Mouse (Mus musculus): ENCODE measurements around the gene Gapdh.
A peak's percentile ranks its signal among the peaks of the same experiment; 100 is the strongest.

The Gapdh gene

DNA sequence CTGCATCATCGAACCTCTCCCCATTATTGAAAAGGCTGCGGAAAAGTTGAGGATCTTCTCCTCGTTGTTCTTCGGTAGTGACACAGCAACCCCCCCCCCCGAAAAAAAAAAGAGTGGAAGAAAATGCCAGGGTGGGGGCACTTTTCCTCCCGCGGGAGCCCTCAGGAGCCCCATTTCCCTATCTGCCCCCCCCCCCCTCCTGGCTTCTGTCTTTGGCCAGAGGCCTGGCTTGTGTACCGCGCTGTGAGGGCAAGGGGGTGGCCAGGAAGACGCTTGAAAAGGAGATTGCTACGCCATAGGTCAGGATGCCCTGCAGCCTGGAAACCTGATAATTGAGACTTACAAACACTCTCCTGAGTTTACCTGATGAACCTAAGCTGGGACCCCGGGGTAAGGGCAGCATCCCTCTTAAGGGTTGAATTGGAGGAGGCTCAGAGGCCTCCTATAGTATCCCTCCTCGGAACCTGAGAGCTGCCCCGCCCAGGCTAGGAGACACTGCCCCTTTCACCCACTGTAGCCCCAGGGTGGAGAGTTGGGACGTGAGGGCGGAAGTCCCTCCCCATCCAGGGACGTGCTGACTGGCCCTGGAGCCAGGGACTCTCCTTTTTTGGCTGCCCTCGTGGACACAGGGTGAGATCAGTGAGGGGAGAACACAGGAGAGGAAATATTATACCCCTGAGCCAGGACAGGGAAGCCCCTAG, at the start of gene Gapdh:
TSS of gene Gapdh (minus strand) at position 417 of the 701 bp plus-strand sequence.
- DNase-seq (ENCODE audit: low spot score), result peak; percentile 85

DNA sequence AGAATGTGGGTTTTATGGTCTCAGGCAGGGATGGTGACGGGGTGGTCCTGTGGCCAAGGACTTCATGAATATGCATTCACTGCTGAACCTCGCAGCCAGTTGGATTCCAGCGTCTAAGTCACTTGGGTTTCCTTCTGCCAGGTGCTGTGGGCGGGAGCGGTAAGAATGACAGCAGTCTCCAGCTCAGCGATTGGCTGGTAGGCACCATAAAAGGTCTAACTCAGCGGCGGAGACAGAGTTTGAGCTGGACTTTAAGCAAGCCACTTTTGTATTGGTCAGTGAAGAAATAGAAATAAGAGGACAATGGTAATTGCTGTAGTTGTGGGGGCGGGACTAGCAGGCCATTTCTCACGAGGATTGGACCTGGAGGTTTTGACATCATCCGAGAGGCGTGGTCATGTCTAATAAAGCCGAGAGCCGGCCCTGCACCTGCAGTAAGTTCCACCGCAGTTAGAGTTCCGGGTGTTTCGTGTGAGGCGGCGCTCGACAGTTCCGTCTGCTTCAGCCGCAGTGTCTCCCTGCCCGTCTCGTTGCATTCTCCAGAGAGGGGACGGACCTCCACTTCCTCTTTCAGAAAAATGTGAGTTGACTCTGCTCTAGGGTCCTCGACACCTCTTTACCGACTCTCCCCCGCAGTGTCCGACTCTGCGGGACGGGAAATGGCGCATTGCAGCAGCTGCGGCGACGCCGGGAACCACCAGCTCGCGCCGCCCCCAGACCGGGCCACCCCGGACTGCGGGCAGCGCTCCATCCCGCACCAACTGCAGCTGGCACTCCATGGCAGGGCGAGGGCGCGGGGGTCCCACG, 49.1 kb upstream of the Gapdh start, which contains the start of gene Vamp1:
TSS of gene Vamp1 (plus strand) at position 404 of the 807 bp plus-strand sequence.
- DNase-seq (ENCODE audit: low spot score), result peak; percentile 94

DNA sequence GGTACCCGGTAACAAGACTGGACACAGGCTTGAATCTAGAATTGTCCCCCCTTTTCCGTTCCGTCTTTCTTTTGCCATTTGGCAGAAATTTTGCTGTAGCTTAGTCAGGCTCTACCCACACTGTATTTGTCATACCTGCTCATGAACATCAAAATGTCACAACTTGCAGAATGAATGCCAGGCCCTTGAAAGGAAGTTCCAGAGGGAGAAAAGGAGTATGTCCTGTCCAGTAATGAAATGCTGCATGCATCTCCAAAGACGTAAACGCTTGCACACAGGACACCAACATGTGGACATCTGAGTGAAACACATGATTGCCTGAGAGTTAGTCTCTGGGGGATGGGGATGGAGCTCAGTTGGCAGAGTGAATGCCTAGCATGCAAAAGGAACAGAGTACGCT, 47.4 kb upstream of the Gapdh start:
- DNase-seq (ENCODE audit: low spot score), result peak; percentile 56

DNA sequence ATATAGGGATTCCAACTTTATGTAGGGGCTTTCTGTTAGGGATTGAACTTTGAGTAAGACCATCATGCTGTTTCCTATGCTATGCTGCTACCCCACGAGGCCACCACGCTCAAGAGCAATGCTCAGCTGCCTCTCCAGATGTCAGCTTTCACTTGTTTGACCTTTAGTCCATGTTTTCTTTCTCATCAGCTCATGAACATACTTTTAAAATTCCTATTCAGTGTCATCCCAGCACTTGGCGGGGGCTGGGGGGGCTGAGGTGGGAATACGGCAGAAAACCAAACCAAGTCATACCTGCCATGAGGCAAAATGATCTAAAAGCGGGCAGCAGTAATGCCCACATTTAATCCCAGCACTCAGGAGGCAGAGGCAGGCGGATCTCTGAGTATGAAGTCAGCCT, 46.9 kb upstream of the Gapdh start:
- no peak for DNase-seq (ENCODE audit: low spot score)

DNA sequence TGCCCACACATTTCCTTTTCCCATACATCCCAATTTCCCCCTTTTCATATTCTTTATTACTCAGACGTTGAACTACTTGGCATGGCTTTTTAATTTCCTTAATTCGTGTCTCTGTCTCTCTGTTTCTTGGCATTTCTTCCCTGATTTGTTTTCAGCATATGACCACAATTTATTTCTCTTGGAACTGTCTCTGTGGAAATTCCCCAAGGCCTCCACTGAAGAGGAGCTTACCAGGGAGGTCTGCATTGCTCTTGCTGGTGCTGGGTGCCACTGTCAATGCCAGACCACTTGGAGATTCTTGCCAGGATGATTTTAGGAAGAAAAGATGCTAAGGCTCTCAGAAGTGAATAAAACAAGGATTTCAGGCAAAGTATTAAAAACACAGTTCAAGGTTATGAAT, 46.4 kb upstream of the Gapdh start:
- peak; percentile 80 for DNase-seq (ENCODE audit: low spot score)

DNA sequence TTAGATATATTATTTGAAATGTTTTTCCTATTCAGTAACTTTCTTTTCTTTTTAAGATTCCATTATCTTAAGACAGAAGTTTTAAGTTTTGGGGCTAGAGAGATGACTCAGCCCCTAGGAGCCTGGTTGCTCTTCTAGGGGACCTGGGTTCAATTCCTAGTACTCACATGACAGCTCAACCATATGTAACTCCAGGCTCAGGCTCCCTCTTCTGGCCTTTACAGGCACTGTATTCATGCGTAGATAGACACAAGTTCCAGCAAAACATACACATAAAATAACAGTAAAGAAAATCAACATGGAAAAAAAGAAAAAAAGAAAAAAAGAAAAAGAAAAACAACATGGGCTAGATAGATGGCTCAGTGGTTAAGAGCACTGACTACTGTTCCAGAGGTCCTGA, 44.2 kb upstream of the Gapdh start:
- DNase-seq (ENCODE audit: low spot score), result no peak

DNA sequence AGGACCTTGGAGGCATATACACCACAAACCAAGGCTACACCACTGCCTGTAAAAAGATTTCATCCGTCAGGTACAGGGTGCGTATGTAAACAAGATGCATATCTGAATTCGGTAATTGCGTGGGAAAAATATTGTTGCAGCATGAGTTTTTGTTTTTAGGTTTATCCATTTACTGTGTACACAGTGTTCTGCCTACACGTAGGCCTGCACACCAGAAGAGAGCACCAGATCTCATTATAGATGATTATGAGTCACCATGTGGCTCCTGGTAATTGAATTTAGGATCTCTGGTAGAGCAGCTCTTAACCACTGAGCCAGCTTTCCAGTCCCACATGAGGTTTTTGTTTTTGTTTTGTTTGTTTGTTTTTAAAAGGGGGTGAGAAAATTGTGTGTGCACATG, 30.9 kb upstream of the Gapdh start:
- DNase-seq (ENCODE audit: low spot score), result peak; percentile 88

DNA sequence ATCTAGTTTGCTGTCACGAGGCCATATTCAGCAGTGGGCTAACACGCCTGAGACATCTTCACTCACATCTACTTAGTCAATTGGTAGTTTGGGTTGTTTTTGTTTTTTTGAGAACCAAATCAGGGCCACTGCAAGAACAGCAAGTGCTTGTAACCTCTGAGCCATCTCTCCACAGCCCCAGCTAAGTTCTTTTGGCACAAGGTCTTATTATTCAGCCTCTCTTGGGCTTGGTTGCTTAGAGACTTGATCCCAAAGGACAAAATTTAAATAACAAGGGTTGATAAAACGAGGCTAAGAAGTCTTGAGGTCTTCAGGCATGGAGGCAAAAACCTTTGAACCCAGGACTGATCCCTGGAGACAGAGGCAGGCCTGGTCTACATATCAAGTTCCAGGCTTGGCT, 30.0 kb upstream of the Gapdh start:
- peak; percentile 48 for DNase-seq (ENCODE audit: low spot score)

DNA sequence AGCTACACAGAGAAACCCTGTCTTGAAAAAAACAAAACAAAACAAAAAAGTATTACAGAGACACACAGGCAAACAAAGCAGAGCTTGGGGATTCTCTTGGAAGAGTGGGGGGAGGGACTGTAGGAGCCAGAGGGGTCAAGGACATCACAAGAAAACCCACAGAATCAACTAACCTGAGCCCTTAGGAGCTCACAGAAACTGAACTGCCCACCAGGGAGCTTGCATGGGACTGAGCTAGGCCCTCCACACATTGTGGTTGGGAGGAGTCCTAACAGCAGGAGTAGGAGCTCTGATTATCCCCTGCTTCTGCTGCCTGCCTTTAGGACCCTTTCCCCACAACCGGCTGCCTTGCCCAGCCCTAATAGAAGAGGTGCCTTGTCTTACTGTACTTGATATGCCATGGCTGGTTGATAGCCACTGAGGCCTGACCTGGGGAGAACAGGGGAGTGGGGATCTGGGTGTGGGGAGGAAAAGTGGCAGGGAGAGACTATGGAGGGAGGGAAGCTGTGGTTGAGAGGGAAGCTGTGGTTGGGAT, 29.3 kb upstream of the Gapdh start:
- DNase-seq (ENCODE audit: low spot score), result no peak

DNA sequence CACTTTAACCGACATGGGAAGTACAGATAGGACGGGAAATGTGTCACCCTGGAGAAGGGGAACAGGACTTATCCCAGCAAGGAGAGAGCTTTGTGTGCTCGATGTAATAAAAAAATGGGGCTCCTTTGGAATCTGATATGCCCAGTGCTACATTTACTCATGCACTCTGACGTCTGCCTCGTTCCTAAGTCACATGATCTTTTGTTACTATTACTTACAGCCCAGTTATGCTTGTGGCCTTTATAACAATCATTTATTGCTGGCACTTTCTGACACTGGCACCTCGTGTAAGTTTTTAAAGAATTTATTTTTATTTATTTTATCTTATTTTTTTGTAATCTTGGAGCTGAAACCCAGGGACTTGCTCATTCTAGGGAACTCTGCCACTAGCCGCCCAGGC, 27.1 kb upstream of the Gapdh start:
- DNase-seq (ENCODE audit: low spot score), result no peak

DNA sequence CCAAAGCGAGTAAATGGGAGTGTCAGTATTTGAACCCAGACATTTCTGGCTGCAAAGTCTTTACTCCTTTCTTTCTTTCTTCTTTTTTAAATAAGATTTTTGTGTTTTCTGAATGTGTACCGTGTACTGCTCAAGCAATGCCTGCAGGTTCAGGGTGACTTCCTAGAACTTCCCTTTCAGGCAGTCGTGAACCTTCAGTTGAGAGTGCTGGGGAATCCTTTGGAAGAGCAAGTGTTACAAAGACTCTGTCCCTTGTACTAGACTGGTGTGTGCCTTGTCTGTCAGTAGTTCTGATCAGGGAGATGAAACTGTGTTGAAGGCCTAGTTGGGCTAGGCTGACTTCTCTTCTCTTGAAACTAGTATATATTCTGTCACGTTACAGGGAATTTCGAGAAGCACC, 26.6 kb upstream of the Gapdh start:
- no peak for DNase-seq (ENCODE audit: low spot score)

DNA sequence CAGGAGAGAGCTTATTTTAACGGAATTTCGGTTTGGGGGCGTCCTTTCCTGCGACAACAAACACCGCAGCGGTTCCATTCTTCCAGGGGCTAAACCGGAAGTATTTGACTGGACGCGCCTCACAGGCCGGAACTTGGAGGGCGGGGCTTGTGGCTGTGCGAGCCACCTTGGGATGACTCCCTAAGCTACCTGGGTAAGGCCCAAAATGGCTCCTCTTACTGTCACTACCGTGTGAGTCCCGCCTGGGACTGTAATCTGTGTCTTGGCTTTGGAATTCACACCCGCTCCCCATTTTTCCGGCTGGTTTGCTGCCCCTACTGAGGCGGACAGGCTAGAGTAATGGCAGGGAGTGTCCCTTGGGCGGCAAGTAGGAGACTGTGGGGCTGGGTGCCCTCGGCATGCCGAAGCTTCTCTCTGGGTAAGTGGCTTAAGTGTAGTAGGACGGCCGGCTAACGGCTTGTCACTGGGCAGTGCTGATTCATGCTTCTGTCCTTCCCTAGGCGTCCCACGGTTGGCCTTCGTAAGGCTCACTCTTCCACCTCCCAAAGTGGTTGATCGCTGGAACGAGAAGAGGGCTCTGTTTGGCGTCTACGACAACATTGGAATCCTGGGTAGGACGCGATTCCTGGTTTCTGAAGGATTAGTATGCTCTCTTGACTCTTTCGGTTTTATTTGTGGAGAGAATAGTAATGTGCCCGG, 25.9 kb upstream of the Gapdh start:
- peak; percentile 94 for DNase-seq (ENCODE audit: low spot score)

DNA sequence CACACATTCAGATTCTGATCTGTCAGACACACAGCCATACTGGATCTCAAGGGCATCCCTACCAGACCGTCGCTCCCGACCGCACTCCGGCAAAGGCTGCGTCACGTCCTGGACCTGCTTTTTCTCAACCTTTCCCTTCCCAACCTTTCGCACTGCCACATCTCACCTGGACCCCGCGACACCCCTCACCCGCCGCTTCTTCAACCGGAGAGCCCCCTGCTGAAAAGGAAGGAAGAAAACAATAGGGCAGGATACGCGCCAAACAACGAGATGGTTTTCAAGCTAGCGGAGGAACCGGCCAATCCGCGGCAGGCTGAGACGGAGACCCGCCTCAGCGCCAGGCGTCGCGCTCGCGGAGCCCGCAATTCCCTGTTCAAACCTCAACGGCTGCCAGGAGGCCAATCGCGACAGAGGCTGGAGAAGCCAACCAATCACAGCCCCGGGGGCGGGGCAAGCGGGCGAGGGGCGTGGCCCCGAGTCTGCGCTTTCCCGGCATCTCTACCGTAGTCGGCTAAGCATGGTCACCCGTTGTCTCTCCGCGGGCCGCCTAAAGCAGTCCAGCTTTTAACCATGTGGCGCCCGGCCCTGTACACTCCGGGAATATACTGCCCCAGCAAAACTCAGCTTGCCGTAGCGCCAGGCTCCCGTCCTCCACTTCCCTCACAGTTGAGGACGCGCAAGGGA, 25.2 kb upstream of the Gapdh start, which contains the start of the genes Ncapd2 and Mrpl51:
TSS of gene Ncapd2 (minus strand) at position 370 of the 684 bp plus-strand sequence.
TSS of gene Mrpl51 (plus strand) at position 470 of the 684 bp plus-strand sequence.
- DNase-seq (ENCODE audit: low spot score), result peak; percentile 98

DNA sequence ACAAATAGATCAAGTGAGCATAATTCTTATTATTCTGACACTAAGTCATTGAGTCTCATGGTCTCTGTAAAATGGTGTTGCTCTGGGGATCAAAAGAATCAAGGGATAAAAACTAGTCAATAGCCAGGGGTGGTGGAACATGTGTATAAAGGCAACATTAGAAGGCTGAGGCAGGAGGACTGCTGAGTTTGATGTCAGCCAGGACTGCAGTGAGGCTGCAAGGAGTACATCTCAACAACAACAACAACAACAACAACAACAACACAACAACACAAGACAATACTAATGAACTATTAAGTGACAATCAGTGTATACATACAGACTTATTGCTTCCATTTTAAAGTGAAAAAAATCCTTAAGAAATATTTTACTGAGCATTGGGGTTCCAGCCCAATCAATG, 24.5 kb upstream of the Gapdh start:
- DNase-seq (ENCODE audit: low spot score), result no peak

DNA sequence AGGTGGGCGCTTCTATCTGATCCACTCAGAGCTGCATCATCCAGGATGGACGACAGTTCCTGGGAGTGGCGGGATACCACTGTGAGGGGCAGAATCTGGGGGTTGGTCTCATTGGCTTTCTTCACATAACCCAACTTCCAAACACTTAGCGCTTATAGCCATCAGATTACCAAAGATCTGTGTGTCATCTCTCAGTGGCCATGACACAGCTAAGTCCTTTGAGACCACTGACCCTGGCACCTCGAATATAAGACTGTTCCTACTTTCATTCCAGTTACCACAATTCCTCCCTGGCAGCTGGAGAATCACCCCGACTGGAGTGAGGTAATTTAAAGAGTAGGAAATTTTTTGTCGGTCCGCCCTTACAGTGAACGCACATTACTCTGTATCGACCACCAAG, 19.9 kb upstream of the Gapdh start:
- DNase-seq (ENCODE audit: low spot score), result no peak

DNA sequence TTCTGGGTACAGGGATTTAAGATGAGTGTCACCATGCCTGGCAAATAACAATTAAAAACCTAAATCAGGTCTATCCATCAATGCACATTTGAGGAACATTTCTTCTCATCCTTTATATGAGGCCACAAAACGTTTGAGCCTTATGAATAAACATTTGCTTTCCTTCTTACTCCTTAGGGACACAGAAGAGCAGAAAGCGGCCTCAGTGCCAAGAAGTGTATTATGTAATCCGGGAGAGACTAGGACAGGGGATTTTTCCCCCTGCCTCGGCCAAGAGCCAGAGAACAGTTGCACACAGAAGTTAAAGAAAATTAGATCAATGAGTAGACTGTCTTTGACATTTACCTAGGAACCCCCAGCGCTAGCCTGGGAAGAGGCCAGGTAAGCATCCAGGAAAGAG, 15.9 kb upstream of the Gapdh start:
- DNase-seq (ENCODE audit: low spot score), result no peak

DNA sequence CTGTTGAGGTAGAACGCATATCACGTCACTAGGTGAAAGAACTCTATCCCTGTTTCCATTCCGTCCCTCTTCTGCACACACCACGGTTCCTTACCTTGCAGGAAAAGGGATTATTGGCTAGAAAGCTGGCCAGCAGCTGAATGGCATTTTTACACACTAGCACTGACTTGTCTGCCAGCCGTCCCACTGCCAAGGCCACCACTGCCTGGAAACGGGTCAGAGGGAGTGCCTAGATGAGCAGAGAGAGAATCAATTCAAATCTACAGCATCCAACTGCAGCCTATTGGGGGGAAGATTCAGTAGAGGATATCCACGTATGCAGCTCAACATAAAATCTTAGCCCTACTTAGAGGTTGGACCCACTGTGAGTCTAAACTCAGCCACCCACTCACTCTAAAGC, 13.3 kb upstream of the Gapdh start:
- no peak for DNase-seq (ENCODE audit: low spot score)

DNA sequence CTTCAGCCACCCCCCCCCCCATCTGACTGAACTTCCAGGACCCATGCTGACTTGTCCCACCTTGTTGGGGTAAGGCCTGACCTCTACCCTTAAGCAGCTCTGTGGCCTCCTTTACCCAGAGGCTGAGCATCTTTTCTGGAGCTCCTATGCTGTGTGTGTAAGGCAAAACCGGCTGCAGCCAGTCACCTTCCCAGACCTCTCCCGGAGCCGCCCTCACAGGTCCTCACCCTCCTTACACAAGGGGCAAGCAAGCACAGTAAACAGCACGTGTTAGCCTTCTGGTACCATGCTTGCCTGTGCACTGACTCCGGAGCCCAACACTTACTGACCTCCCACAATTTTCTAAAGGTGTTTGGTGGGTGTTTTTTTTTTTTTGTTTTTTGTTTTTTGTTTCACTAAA, 9.2 kb upstream of the Gapdh start:
- DNase-seq (ENCODE audit: low spot score), result no peak

DNA sequence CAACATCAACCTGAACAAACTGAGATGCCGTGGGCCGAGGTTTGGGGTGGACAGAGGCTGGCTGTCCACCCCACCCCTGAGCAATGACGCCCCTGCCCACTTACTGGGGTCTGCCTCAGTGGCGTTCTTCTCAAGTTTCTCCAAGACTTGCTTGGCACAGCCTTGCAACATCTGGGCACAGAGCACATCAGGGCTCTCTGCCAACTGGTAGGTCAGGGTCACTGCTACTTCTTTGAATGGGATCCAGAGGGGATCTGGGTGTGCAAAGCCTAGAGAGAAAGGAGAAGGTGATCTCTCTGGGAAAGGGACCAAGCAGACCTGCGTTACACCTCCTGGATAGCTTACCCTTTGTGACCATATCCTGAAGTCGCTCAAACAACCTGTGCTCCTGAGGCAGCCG, 7.0 kb upstream of the Gapdh start:
- no peak for DNase-seq (ENCODE audit: low spot score)

DNA sequence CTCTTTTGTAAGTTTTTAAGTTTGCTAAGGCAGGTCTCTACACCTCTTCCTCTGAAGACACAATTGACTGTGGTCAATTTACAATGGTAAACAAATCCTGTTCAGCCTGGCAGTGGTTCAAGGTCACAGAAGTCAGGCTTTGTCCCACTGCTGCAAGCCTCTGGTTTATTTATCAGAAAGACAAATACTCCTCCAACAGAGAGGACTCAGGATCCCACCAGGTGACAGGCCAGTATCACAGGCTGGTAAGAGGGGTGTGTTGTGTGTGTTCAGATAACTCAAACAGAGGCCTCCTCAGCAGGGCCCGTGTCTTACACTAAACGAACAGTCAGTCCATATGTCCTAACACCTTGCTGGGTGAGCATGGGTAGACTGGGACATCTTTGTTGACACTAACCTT, 6.2 kb upstream of the Gapdh start:
- no peak for DNase-seq (ENCODE audit: low spot score)

DNA sequence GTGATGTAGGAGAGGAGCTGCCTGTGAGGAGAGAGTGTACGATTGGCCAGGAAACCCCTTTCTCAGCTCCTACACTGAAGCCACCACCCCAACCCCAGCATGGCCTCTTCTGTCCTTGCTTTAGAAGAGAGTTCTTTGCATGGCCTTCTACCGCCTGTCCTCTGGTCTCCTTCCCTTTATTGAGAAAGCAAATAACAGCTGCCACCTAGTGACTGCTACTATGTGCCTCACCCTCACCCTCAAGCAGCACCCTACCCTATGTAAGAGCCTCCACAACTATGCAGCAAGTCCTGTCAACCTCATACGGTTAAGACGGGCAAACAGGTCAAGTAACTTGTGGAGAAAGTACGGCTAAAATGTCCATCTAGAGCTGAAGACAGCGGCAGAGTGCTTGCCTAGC, 3.9 kb upstream of the Gapdh start:
- no peak for DNase-seq (ENCODE audit: low spot score)

DNA sequence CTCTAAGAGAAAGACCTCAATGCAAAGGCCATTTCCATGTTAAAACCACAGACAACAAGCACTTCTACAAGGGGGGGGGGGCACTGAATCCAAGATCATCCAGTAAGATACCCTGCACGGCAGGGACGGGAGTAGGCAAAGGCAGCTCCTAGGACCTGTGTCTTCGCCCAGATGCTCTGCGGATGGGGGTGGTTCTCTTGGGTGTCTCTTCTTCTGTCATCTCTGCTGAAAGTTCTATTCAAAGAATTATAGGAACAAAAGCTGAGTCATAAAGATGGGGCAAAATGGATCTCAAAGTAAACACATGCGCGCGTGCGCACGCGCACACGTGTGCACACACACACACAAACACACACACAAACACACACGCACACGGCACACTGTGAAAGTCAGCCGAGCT, 1.8 kb upstream of the Gapdh start:
- DNase-seq (ENCODE audit: low spot score), result no peak
